Mouse (Mus musculus) embryonic fibroblast, embryonic 13.5 days (primary cell): ENCODE measurements at regions not wholly inside any gene's neighbourhood (a gene's known extent, or its start where the extent isn't known, plus 50 kb on each side); places are given as distances from the start of the nearest gene placed in this dataset.

ENCODE experiments used
- H3K27ac ChIP-seq: 2 replicates; pipeline ENCODE4 v1.5.1; 2012; ENCODE audit warnings: low read length, control low read depth, inconsistent platforms; ENCODE audit not compliant: insufficient read depth
- H3K4me1 ChIP-seq: 2 replicates; pipeline ENCODE4 v1.6.1; 2011; ENCODE audit warnings: low read length; ENCODE audit not compliant: control insufficient read depth, insufficient read depth
- H3K4me3 ChIP-seq: 2 replicates; pipeline ENCODE4 v1.5.1; 2011; ENCODE audit warnings: mild to moderate bottlenecking, control low read depth, low read length; ENCODE audit not compliant: insufficient read depth
- CTCF ChIP-seq: IDR thresholded peaks from 2 replicates; pipeline ENCODE4 v1.5.1; 2011; ENCODE audit warnings: mild to moderate bottlenecking, control low read depth, low read length, moderate library complexity, borderline replicate concordance; ENCODE audit not compliant: insufficient read depth
- POLR2A ChIP-seq: IDR thresholded peaks from 2 replicates; pipeline ENCODE4 v1.6.1; 2011; ENCODE audit warnings: low read depth, mild to moderate bottlenecking, control low read depth, low read length, moderate library complexity

- Histone ChIP-seq H3K4me1 (no peaks in the 10 kb centered on the region), H3K27ac (no peak overlapping the region), H3K4me3 (no peak overlapping the region)
- no peak for TF ChIP-seq POLR2A
- no peak for TF ChIP-seq CTCF
These were observed 68.8 kb downstream of the Cxcl12 start for GRCm38 (mm10) chr6:117237096-117237495.

DNA sequence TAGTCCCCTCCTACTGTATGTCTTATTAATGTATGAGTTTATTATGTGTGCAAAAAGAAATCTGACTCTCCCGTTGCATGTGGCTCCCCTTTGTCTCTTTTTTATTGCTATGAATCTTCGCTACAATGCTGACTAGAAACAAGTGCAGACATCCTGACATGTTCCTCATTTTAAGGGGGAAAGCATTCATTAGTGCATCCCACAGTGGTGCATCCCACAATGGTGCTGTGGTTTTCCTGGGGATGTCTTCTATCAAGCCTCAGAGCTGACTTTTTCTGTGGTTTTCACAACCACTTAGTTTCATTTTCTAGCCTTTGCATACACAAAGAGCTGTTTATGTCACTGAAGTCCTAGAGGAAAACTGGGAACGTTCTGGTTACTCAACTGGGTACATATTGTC, 72.9 kb downstream of the Cxcl12 start:
- no peak overlapping the region for H3K27ac ChIP-seq
- H3K4me1 ChIP-seq, result no peaks in the 10 kb centered on the region
- TF ChIP-seq POLR2A (no peak), CTCF (no peak)
- H3K4me3 ChIP-seq, result no peak overlapping the region

DNA sequence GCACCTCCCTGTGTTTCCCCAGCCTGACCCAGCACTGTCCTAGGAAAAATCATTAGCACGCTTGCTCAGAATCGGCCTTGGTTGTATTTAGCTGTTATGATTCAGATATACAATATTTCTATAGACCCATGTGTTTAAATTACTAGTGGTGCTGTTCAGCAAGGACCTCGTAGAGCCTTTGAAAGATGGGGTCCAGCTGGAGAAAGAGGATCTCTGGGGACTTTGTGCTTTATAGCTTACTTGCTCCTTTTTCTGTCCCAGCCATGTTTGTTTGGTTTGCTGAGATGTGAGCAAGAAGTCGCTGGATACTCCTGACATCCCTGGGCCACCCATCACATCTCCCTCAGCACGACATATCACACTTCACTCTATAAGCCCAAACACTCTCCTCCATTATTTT, 77.1 kb downstream of the Cxcl12 start:
- TF ChIP-seq POLR2A (no peak), CTCF (no peak)
- Histone ChIP-seq H3K27ac (0 out of 2 replicates have a peak overlapping the region, but pooled peaks have one; percentile 54), H3K4me3 (no peak overlapping the region), H3K4me1 (no peaks in the 10 kb centered on the region)

- Histone ChIP-seq H3K4me1 (no peaks in the 10 kb centered on the region), H3K4me3 (no peak overlapping the region), H3K27ac (no peak overlapping the region)
- TF ChIP-seq CTCF (no peak), POLR2A (no peak)
These were observed 77.5 kb downstream of the Cxcl12 start for GRCm38 (mm10) chr6:117245849-117246248.

DNA sequence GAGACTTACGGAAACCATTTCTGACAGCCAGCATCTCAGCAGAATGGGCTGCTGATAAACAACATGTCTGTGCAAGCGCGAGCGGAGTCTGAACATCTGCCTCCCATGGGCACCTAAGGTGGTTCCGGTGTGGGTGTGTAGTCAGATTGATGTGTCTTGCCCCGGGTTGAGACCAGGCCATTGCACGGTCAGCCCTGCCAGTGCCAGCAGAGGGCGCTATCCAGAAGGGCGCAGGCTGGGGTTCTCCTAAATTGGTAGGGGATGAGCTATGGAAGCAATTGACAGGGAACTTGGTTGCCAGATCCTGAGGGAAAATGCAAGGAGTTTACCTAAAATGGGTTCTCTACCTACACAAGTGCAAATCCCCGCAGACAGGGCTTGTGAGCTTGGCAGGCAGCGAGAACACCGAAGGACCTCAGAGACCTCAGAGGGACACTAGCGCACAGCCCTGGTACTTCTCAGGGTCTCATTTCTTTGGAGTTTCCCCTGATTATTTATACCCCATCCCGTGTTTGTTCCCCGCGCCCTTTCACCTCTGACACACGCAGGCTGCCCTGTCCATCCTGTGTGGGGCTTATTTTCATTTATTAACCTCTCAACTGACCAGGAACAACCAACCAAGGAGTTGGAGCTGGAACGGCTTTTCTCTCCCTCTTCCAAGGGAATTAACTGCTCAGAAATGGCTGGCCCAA, 81.0 kb downstream of the Cxcl12 start:
- no peak overlapping the region for H3K27ac ChIP-seq
- H3K4me3 ChIP-seq, result no peak overlapping the region
- peak; percentile 35; the same call in 1 of the 2 replicates for TF ChIP-seq CTCF
- TF ChIP-seq POLR2A, result no peak
- no peaks in the 10 kb centered on the region for H3K4me1 ChIP-seq

DNA sequence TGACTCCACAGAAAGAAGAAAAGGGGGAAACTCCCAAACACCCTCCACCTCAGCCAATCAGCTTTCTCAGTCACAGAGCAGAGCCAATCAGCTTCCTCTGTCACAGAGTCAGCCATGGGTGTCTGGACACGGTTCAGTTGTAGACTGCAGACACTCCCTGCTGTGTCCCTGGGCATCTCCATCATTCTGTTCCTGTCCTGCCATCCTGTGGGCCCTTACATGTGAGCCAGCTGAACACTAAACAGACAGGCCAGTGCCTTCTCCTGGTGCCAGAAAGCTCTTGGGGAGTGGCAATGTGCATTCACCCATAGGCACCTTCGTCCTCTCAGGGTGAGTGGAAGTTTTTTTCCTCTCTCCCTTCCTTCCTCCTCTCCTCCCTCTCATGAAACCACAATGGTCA, 81.7 kb downstream of the Cxcl12 start:
- TF ChIP-seq POLR2A, result no peak
- no peak for TF ChIP-seq CTCF
- Histone ChIP-seq H3K27ac (no peak overlapping the region), H3K4me1 (no peaks in the 10 kb centered on the region)

DNA sequence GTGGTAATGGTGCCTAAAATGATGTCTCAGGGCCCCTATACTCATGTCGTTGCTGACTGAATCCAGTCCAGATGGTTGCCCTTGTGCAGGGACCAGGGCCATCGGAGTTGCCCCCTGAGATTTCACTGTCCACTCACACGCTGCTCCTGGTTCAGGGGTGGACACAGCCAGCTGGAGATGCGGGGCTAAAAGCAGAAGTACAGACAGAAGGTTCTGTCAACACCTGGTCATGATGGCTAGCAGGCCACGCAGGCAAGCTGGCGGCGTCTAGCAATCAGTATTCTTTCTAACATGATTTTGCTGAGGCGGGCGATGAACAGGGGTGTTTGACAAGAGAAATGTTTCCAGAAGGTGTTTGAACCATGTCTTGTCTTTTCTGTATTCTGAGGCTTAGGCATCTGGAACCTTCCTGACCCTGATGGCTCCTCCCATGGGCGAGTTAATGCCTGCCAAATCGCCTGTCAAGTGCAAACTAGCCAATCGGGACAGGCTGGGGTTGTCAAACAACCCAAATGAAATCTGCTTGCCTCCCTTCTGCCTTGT, 83.1 kb downstream of the Cxcl12 start:
- H3K4me3 ChIP-seq, result no peak overlapping the region
- H3K4me1 ChIP-seq, result no peaks in the 10 kb centered on the region
- TF ChIP-seq CTCF, result no peak
- no peak for TF ChIP-seq POLR2A
- no peak overlapping the region for H3K27ac ChIP-seq

More for the DNA sequence above, 81.7 kb downstream of the Cxcl12 start:
- no peak overlapping the region for H3K4me3 ChIP-seq

DNA sequence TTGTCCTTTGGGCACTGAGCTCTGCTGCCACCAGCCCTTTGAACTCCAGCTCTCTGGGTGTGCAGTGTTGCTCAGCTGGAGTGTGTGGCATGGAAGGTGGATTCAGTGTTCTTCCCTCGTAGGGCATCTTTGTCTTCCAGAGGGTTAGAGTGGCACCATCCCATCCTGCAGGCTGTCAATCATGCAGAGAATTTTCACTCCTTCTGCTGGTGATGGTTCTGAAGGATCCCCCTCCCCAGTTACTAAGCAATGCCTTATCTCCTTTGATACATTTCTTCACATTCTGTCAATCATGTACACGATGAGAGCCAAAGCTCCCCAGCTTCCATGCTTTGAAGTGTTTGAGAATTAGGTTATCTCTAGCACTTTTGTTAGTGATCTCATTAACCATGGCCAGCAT, 84.0 kb downstream of the Cxcl12 start:
- Histone ChIP-seq H3K27ac (no peak overlapping the region), H3K4me3 (no peak overlapping the region), H3K4me1 (no peaks in the 10 kb centered on the region)
- TF ChIP-seq POLR2A (no peak), CTCF (no peak)

DNA sequence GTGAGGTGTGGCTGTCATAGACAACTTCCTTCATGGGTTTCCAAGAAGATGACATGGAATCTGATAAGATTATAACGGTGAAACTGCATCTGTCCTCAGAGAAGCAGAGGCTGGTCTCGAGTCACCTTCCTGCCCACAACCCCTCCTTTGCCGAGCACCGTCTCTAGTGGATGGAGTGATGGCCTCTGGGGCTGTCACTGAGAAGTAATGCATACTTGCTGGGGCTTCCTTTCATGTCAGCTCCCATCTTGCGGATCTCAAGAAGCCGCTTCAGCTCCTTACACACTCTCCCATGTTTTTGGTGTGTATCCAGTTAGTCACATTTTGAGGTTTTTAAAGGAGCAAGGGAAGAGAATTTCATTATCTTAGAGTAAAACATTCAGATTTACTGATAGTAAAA, 84.7 kb downstream of the Cxcl12 start:
- TF ChIP-seq CTCF (no peak), POLR2A (no peak)
- Histone ChIP-seq H3K4me3 (no peak overlapping the region), H3K27ac (no peak overlapping the region), H3K4me1 (no peaks in the 10 kb centered on the region)

DNA sequence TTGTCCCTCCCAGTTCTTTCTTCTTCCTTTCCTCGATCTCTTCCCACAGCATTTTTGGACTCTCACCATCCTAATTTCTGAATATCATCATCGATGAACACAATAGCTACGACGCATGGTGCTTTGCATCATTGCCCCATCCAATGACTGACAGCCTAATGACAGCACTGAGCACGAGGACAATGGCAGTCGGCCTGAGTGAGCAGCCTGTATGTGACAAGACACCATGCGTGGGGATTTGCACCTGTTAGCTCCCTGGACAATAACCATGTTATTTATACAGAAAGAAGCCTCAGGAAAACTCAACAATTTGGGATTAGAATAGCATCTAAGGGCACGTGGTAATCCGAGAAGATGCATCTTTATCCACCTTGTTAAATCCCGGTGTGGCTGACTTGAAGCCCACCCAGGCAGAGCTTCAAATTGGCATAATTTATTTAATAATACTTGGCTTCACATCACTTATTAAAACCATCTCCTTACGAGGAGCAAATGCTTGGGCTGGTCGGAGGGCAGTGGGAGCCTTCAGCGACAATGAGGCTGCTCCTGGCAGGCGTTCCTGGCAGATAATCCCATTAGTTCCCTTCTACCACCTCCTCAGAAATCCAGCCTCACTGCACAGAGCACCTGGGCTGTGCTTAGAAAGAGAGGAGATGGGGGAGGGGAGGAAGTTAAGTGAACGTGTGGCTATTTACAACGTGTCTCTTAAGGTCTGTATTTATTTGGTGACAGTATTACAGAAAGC, 85.4 kb downstream of the Cxcl12 start:
- Histone ChIP-seq H3K4me3 (no peak overlapping the region), H3K27ac (no peak overlapping the region), H3K4me1 (no peaks in the 10 kb centered on the region)
- TF ChIP-seq POLR2A, result no peak
- TF ChIP-seq CTCF, result no peak
